Comparison of ENCODE assay signal across 21 mouse cellular contexts in the genomic region with DNA sequence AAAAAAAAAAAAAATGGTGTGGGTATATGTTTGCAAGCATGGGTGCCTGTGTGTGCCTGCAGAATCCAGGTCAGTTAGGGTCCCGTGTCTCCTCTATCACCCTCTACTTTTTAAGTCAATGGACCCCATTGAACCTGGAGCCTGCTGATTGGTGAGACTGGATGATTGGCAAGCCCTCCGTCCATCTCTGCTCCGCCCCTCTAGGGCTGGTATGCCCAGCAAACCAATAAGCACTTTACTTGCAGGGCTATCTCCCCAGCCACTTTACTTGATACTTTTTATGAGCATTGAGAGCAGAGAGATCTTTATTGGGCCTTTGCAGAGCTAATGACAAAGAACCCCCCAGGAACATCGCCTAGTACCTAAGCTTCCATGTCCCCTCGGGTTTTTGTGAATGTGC. TPM values are rescaled to one million over a fixed set of nuclear protein-coding genes. Genes with fewer than 3 reads are reported as not detected.
A peak's percentile ranks its signal among the peaks of the same experiment; 100 is the strongest.
DNase-seq lines count a peak whose midpoint lies in the region; ATAC-seq lines count a peak whose summit lies in the region.
"Had no signal": no experiment of that assay in that cellular context is flagged by ENCODE, and none has a peak within 500 bp of the region (broad histone marks: within the 10 kb centered on the region; RNA-seq: fewer than 3 reads in every experiment).

No protein-coding gene starts in this region.

- no peaks in the 10 kb centered on the region for H3K36me3 ChIP-seq in kidney, embryonic 16.5 days (ENCODE audit: insufficient read depth, low read length)
- no peaks in the 10 kb centered on the region for H3K36me3 ChIP-seq in neural tube, embryonic 13.5 days
- H3K36me3 ChIP-seq in neural tube, embryonic 15.5 days: no peaks in the 10 kb centered on the region
- no peaks in the 10 kb centered on the region for H3K36me3 ChIP-seq in limb, embryonic 10.5 days
- no peaks in the 10 kb centered on the region for H3K36me3 ChIP-seq in liver, embryonic 13.5 days
- H3K36me3 ChIP-seq in forebrain, embryonic 10.5 days (replicated peaks): no peaks in the 10 kb centered on the region
- H3K36me3 ChIP-seq: embryonic facial prominence, embryonic 10.5 days; heart, embryonic 15.5 days; hindbrain, embryonic 10.5 days had no signal

- H3K4me3 ChIP-seq in kidney, embryonic 16.5 days (ENCODE audit: low read length): no peak overlapping the region
- H3K4me3 ChIP-seq in neural tube, embryonic 13.5 days: no peak overlapping the region
- no peak overlapping the region for H3K4me3 ChIP-seq in neural tube, embryonic 15.5 days (replicated peaks)
- no peak overlapping the region for H3K4me3 ChIP-seq in limb, embryonic 10.5 days
- no peak overlapping the region for H3K4me3 ChIP-seq in liver, embryonic 13.5 days (replicated peaks)
- H3K4me3 ChIP-seq in forebrain, embryonic 10.5 days: no peak overlapping the region
- H3K4me3 ChIP-seq: embryonic facial prominence, embryonic 10.5 days; heart, embryonic 15.5 days; hindbrain, embryonic 10.5 days had no signal

- no peak overlapping the region for H3K4me2 ChIP-seq in kidney, embryonic 16.5 days (replicated peaks; ENCODE audit: low read depth, low read length)
- H3K4me2 ChIP-seq in neural tube, embryonic 13.5 days: no peak overlapping the region
- H3K4me2 ChIP-seq in neural tube, embryonic 15.5 days: no peak overlapping the region
- no peak overlapping the region for H3K4me2 ChIP-seq in liver, embryonic 13.5 days
- H3K4me2 ChIP-seq: heart, embryonic 11.5 days; heart, embryonic 15.5 days; hindbrain, embryonic 14.5 days had no signal

- no peaks in the 10 kb centered on the region for H3K27me3 ChIP-seq in kidney, embryonic 16.5 days (ENCODE audit: insufficient read depth, low read length)
- H3K27me3 ChIP-seq in neural tube, embryonic 13.5 days: no peaks in the 10 kb centered on the region
- H3K27me3 ChIP-seq in neural tube, embryonic 15.5 days (replicated peaks): no peaks in the 10 kb centered on the region
- H3K27me3 ChIP-seq in limb, embryonic 10.5 days (ENCODE audit: low read depth, poor library complexity, severe bottlenecking): no peaks in the 10 kb centered on the region
- no peaks in the 10 kb centered on the region for H3K27me3 ChIP-seq in liver, embryonic 13.5 days
- no peaks in the 10 kb centered on the region for H3K27me3 ChIP-seq in forebrain, embryonic 10.5 days (ENCODE audit: poor library complexity, severe bottlenecking)
- H3K27me3 ChIP-seq: heart, embryonic 15.5 days; Patski had no signal

- DNase-seq in kidney, postnatal 10 days: no peak
- no peak for DNase-seq in limb, embryonic 10.5 days (ENCODE audit: low spot score)
- no peak for DNase-seq in liver, embryonic 13.5 days
- DNase-seq in forebrain, embryonic 10.5 days (ENCODE audit: extremely low spot score, low spot score): no peak
- DNase-seq in natural killer cell, adult 2 months (ENCODE audit: low spot score in 2 of 2): no peak
- DNase-seq: adrenal gland, postnatal 25 days; cerebellum, adult 18-20 months; cerebellum, adult 9-11 months; gastrocnemius, postnatal 10 days; heart, adult 18-20 months had no signal

- ATAC-seq in kidney, embryonic 16.5 days (ENCODE audit: low FRiP score, low TSS enrichment): no peak
- no peak for ATAC-seq in neural tube, embryonic 13.5 days (ENCODE audit: low read depth)
- no peak for ATAC-seq in neural tube, embryonic 15.5 days (ENCODE audit: low FRiP score)
- peak; percentile 67 for ATAC-seq in liver, embryonic 13.5 days (ENCODE audit: low read depth)
- ATAC-seq: activated CD4-positive, CD25-positive, alpha-beta regulatory T cell, adult 4 months; forebrain, embryonic 14.5 days; Patski had no signal

- H3K9ac ChIP-seq in kidney, embryonic 16.5 days (replicated peaks; ENCODE audit: low read length): no peak overlapping the region
- no peak overlapping the region for H3K9ac ChIP-seq in neural tube, embryonic 13.5 days
- H3K9ac ChIP-seq in neural tube, embryonic 15.5 days (replicated peaks): no peak overlapping the region
- H3K9ac ChIP-seq in liver, embryonic 13.5 days: no peak overlapping the region
- H3K9ac ChIP-seq: heart, embryonic 15.5 days; hindbrain, embryonic 14.5 days had no signal

- 85% methylated on average over 5 of the region's 5 CpGs for WGBS in kidney, embryonic 16.5 days
- 68% methylated on average over 5 of the region's 5 CpGs for WGBS in neural tube, embryonic 13.5 days
- 64% methylated on average over 5 of the region's 5 CpGs for WGBS in neural tube, embryonic 15.5 days
- WGBS in limb, embryonic 10.5 days: 79% methylated on average over 5 of the region's 5 CpGs
- WGBS in liver, embryonic 13.5 days (ENCODE audit: insufficient replicate concordance): 66% methylated on average over 5 of the region's 5 CpGs
- 85% methylated on average over 5 of the region's 5 CpGs for WGBS in forebrain, embryonic 10.5 days

- H3K4me1 ChIP-seq in kidney, embryonic 16.5 days (ENCODE audit: insufficient read depth, low read length): peaks cover 47% of the 10 kb centered on the region
- peaks cover 23% of the 10 kb centered on the region for H3K4me1 ChIP-seq in neural tube, embryonic 13.5 days (replicated peaks)
- peaks cover 5% of the 10 kb centered on the region for H3K4me1 ChIP-seq in neural tube, embryonic 15.5 days
- H3K4me1 ChIP-seq in limb, embryonic 10.5 days: peaks cover 47% of the 10 kb centered on the region
- peaks cover 57% of the 10 kb centered on the region for H3K4me1 ChIP-seq in liver, embryonic 13.5 days (replicated peaks)
- H3K4me1 ChIP-seq in forebrain, embryonic 10.5 days: peaks cover 48% of the 10 kb centered on the region

- 0 out of 2 replicates have a peak overlapping the region, but pooled peaks have one; percentile 21 for H3K27ac ChIP-seq in kidney, embryonic 16.5 days (ENCODE audit: low read length)
- H3K27ac ChIP-seq in neural tube, embryonic 13.5 days (replicated peaks): 0 out of 2 replicates have a peak overlapping the region, but pooled peaks have one; percentile 30
- no peak overlapping the region for H3K27ac ChIP-seq in neural tube, embryonic 15.5 days (replicated peaks)
- peak overlapping the region; percentile 17; the same call in 1 of the 2 replicates for H3K27ac ChIP-seq in limb, embryonic 10.5 days
- H3K27ac ChIP-seq in liver, embryonic 13.5 days: no peak overlapping the region
- no peak overlapping the region for H3K27ac ChIP-seq in forebrain, embryonic 10.5 days
- H3K27ac ChIP-seq: heart, embryonic 15.5 days; hindbrain, embryonic 14.5 days had no signal

- H3K9me3 ChIP-seq in kidney, embryonic 16.5 days (ENCODE audit: low read length): no peaks in the 10 kb centered on the region
- H3K9me3 ChIP-seq in neural tube, embryonic 13.5 days: no peaks in the 10 kb centered on the region
- H3K9me3 ChIP-seq in neural tube, embryonic 15.5 days (replicated peaks): no peaks in the 10 kb centered on the region
- no peaks in the 10 kb centered on the region for H3K9me3 ChIP-seq in limb, embryonic 10.5 days (replicated peaks)
- H3K9me3 ChIP-seq in liver, embryonic 13.5 days (replicated peaks): no peaks in the 10 kb centered on the region
- H3K9me3 ChIP-seq in forebrain, embryonic 10.5 days: no peaks in the 10 kb centered on the region
- H3K9me3 ChIP-seq: embryonic facial prominence, embryonic 10.5 days; heart, embryonic 15.5 days; hindbrain, embryonic 10.5 days had no signal

RNA-seq across cellular contexts. Expression of a gene that starts 54.3 kb away (rescaled TPM):
- polyA plus RNA-seq in kidney, embryonic 16.5 days (2015; fragmentation: Nextera tagmentation; extraction: Ambion mirVana): 1.1 and 1.6 TPM in 2 replicates
- 1.3 and 3.6 TPM in 2 replicates for polyA plus RNA-seq in neural tube, embryonic 13.5 days (2015; fragmentation: Nextera tagmentation; extraction: Ambion mirVana)
- polyA plus RNA-seq in neural tube, embryonic 15.5 days (2015; fragmentation: Nextera tagmentation; extraction: Ambion mirVana): 0.88 and 9.5 TPM in 2 replicates
- 0.35 and 0.43 TPM in 2 replicates for polyA plus RNA-seq in limb, embryonic 10.5 days (2016; fragmentation: Nextera tagmentation; extraction: Ambion mirVana)
- polyA plus RNA-seq in liver, embryonic 13.5 days (2015; fragmentation: Nextera tagmentation; extraction: Ambion mirVana): 16.5 and 18.8 TPM in 2 replicates
- 0.67 TPM in 1 of 2 replicates, not detected in the other for polyA plus RNA-seq in forebrain, embryonic 10.5 days (2016; fragmentation: Nextera tagmentation; extraction: Ambion mirVana)
- polyA plus RNA-seq: forebrain, embryonic 14.5 days; hindbrain, embryonic 10.5 days had no signal

Comparison
In these comparisons a context has a peak if more than half of its experiments do, and no peak if none do; other contexts are left out.
1. H3K27ac ChIP-seq: peak in kidney, embryonic 16.5 days (single experiment), neural tube, embryonic 13.5 days (single experiment) and limb, embryonic 10.5 days (single experiment); none in neural tube, embryonic 15.5 days (single experiment), liver, embryonic 13.5 days (single experiment) and forebrain, embryonic 10.5 days (single experiment).